Mouse (Mus musculus) neural tube, embryonic 14.5 days (tissue): ENCODE measurements around the gene Kif24. TPM values are rescaled to one million over a fixed set of nuclear protein-coding genes. Genes with fewer than 3 reads are reported as not detected.

Source experiments
- ATAC-seq: fragments of 200-750 bp; cut with Nextera tagmentation; 2 replicates; pipeline ENCODE4 v1.8.0; 2017; ENCODE audit warnings: low read depth, mild to moderate bottlenecking, moderate TSS enrichment, moderate library complexity
- H3K27ac ChIP-seq: fragments of 300-500 bp; sonication (generic); 2 replicates; pipeline ENCODE4 v1.5.1; 2014; ENCODE audit warnings: low read depth, mild to moderate bottlenecking, control low read depth, low read length, moderate library complexity, mixed read lengths
- H3K27me3 ChIP-seq: fragments of 300-500 bp; sonication (generic); 2 replicates; pipeline ENCODE4 v1.6.1; 2014; ENCODE audit warnings: low read length; ENCODE audit not compliant: control insufficient read depth, insufficient read depth
- H3K36me3 ChIP-seq: fragments of 300-500 bp; sonication (generic); 2 replicates; pipeline ENCODE4 v1.6.1; 2014; ENCODE audit warnings: low read length, mixed read lengths; ENCODE audit not compliant: control insufficient read depth, insufficient read depth
- H3K4me1 ChIP-seq: fragments of 300-500 bp; sonication (generic); 2 replicates; pipeline ENCODE4 v1.6.1; 2014; ENCODE audit warnings: low read length; ENCODE audit not compliant: control insufficient read depth, insufficient read depth
- H3K4me2 ChIP-seq: fragments of 300-500 bp; sonication (generic); 2 replicates; pipeline ENCODE4 v1.6.1; 2014; ENCODE audit warnings: mild to moderate bottlenecking, low read depth, low read length, control low read depth
- H3K4me3 ChIP-seq: fragments of 300-500 bp; sonication (generic); 2 replicates; pipeline ENCODE4 v1.5.1; 2014; ENCODE audit warnings: low read depth, low read length, control low read depth, mixed read lengths
- H3K9ac ChIP-seq: fragments of 300-500 bp; sonication (generic); replicated peaks from 2 replicates; pipeline ENCODE4 v1.6.1; 2014; ENCODE audit warnings: low read depth, mild to moderate bottlenecking, control low read depth, low read length, mixed read lengths
- H3K9me3 ChIP-seq: fragments of 300-500 bp; sonication (generic); 2 replicates; pipeline ENCODE4 v1.6.1; 2016; ENCODE audit warnings: low read length; ENCODE audit not compliant: control insufficient read depth
- WGBS: fragments of 180-500 bp; shearing (Covaris S2); extraction: QIAGEN DNeasy Blood & Tissue Kit; methylation state at CpG from one replicate; pipeline ENCODE4 v1.1.7; 2014; 5-methylcytosine and 5-hydroxymethylcytosine counted together
- polyA plus RNA-seq: library from polyadenylated mRNA; unstranded; fragments of >200 nt; fragmentation: Nextera tagmentation; extraction: Ambion mirVana; gene quantifications from 2 replicates; pipeline ENCODE4 v1.2.1, GENCODE M21; 2014

Gene Kif24
- polyA plus RNA-seq, 1 experiment from 2014 or later = 2.3 TPM

DNA sequence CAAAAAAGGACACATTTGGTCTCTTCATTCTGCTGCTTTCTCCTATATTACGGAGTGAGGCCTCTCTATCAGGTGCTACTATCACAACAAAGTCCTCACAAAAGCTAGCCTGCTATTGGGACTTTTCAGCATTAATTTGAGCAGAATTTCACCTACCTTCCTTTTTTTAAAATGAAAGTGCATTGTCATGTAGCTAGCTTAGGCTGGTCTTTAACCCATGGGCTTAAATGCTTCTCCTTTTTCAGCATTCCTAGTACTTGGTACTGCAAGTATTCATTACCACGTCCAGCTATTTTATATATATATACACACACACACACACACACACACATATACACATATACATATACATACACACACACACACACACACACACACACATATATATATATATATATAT, 106.0 kb downstream of the Kif24 start:
- no peak overlapping the region for H3K9ac ChIP-seq
- H3K4me3 ChIP-seq = no peak overlapping the region
- no peaks in the 10 kb centered on the region for H3K4me1 ChIP-seq
- no peak overlapping the region for H3K4me2 ChIP-seq
- H3K27ac ChIP-seq = no peak overlapping the region
- no peaks in the 10 kb centered on the region for H3K27me3 ChIP-seq
- no peak for ATAC-seq
- 0 out of 2 replicates have a peak, but pooled peaks cover 3% of the 10 kb centered on the region for H3K36me3 ChIP-seq
- H3K9me3 ChIP-seq = no peaks in the 10 kb centered on the region
- WGBS = 96% methylated on average over 2 of the region's 2 CpGs

DNA sequence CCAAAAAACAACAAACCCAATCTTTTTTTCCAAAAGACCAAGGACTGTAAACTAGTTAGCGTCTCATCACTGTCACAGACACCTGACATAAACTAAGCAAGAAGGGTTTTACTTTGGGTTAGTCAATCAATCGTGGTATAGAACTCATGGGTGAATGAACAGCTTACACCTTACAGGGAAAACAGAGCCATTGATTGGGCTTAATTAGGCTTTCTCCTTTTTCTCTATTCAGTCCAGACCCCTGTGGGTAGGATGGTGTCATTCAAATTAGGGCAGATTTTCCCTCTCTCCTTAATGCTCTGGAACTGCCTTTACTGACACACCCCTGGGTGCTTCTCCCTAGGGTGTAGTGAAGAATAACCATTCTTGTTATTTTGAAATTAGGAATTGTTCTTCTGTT, 107.5 kb downstream of the Kif24 start:
- WGBS = 55% methylated on average over 2 of the region's 2 CpGs
- Histone ChIP-seq H3K9ac (no peak overlapping the region), H3K36me3 (0 out of 2 replicates have a peak, but pooled peaks cover 3% of the 10 kb centered on the region), H3K9me3 (no peaks in the 10 kb centered on the region), H3K27me3 (no peaks in the 10 kb centered on the region), H3K4me1 (no peaks in the 10 kb centered on the region), H3K27ac (no peak overlapping the region), H3K4me3 (no peak overlapping the region), H3K4me2 (no peak overlapping the region)
- no peak for ATAC-seq

DNA sequence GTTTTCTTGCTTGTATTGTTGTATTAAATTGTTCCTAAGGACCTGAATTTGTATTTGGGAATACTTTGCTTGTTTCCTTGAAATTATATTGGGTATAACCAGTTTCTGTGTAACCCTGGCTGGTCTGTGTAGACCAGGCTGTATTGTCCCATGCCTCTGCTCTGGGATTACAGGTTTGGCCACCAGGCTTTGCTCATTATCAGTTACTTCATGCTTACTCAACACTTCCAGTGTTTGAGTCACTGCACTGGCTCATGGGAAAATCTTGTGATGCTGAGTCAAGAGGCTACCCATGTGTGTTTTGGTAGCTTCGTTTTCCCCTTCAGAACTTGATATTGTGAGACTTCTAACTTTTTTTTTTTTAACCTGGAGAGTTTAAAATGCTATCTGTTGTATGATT, 111.4 kb downstream of the Kif24 start:
- Histone ChIP-seq H3K4me3 (no peak overlapping the region), H3K27me3 (no peaks in the 10 kb centered on the region), H3K9me3 (no peaks in the 10 kb centered on the region), H3K36me3 (0 out of 2 replicates have a peak, but pooled peaks cover 3% of the 10 kb centered on the region), H3K4me1 (peaks cover 7% of the 10 kb centered on the region), H3K9ac (no peak overlapping the region), H3K27ac (no peak overlapping the region), H3K4me2 (no peak overlapping the region)
- WGBS = 100% methylated on average over 1 of the region's 1 CpGs
- ATAC-seq = no peak

DNA sequence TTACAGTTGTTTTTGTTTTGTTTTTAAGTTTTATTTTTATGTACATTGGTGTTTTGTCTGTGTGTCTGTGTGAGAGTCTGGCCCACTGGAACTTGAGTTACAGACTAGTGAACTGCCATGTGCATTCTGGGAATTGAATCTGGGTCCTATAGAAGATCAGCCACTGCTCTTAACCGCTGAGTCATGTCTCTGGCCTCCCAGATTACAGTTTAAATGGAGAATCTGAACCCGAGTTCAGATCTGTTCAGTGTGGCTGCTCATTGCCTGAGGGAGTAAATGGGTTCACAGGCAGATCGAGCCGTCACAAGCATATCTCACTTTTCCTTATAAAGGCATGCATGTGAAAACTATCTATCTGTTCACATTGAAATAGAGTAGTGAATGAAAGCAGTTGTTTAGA, 111.9 kb downstream of the Kif24 start:
- H3K9me3 ChIP-seq = no peaks in the 10 kb centered on the region
- no peak overlapping the region for H3K27ac ChIP-seq
- H3K36me3 ChIP-seq = 0 out of 2 replicates have a peak, but pooled peaks cover 3% of the 10 kb centered on the region
- no peaks in the 10 kb centered on the region for H3K27me3 ChIP-seq
- peaks cover 7% of the 10 kb centered on the region for H3K4me1 ChIP-seq
- WGBS = 95% methylated on average over 4 of the region's 4 CpGs
- no peak overlapping the region for H3K4me3 ChIP-seq
- H3K4me2 ChIP-seq = no peak overlapping the region
- ATAC-seq = no peak
- no peak overlapping the region for H3K9ac ChIP-seq

DNA sequence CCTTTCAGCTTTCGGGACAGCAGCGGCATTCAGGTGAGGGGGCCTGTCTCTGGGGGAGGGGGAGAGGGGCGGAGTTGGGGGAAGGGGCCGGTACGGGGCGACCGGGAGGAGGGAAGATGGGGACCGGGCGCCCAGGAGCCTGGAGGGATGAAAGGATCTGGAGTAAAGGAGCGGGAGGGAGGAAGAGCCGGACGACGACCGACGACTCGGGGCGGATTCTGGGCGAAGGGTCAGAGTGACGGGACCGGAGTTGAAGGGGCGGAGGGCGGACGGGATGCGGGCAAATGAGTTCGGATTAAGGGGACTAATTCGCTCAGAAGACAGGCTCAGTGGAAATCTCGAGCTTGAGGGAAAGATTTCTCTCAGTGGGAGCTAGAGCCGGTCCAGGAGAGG, 115.5 kb downstream of the Kif24 start:
- H3K36me3 ChIP-seq = no peaks in the 10 kb centered on the region
- peak; percentile 83 for ATAC-seq
- no peaks in the 10 kb centered on the region for H3K27me3 ChIP-seq
- peak overlapping the region; percentile 70 for H3K4me2 ChIP-seq
- peak overlapping the region; percentile 84 for H3K9ac ChIP-seq
- no peaks in the 10 kb centered on the region for H3K9me3 ChIP-seq
- peak overlapping the region; percentile 76 for H3K4me3 ChIP-seq
- peaks cover 7% of the 10 kb centered on the region for H3K4me1 ChIP-seq
- 0% methylated on average over 28 of the region's 28 CpGs for WGBS
- peak overlapping the region; percentile 96 for H3K27ac ChIP-seq

DNA sequence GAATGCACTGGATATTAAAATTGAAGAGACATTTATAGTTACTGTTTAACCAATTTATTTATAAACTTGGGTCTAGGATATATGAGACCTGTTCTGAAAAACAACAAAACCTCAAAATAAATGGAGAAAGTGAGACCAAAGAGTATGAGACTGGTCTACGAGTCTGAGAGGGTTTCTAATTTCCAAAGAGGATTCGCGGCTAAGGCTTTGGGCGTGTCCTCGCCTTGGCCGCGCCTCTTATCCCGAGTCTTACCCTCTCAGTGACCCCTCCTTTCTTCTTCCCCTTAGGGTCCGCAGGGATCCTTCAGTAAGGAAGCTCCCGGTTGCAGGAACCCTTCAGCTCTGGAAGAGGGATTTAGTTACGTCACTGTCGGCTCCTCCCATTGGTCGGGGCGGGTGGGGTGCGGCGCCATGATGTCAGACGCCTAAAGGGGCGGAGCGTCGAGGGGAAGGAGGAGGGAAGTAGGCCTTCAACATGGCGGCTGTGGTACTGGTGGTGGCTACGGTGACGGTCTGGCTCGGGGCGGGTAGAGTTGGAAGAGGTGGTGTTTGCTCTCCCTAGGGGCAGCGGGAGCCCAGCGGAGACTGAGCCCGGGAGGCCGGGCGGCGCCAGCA, 116.0 kb downstream of the Kif24 start, which contains the start of gene Ubap1:
Gene Ubap1, plus strand, starts transcription at position 413 of the 615 bp plus-strand sequence.
- H3K27me3 ChIP-seq = no peaks in the 10 kb centered on the region
- peak within 1 kb of the TSS; percentile 70 for H3K4me2 ChIP-seq
- no peaks in the 10 kb centered on the region for H3K36me3 ChIP-seq
- H3K4me1 ChIP-seq = peaks cover 7% of the 10 kb centered on the region
- peak within 1 kb of the TSS; percentile 96 for H3K27ac ChIP-seq
- H3K9me3 ChIP-seq = no peaks in the 10 kb centered on the region
- under 1% methylated on average over 30 of the region's 31 CpGs for WGBS
- H3K4me3 ChIP-seq = peak within 1 kb of the TSS; percentile 76
- ATAC-seq = peak; percentile 97
- H3K9ac ChIP-seq = peak within 1 kb of the TSS; percentile 84

DNA sequence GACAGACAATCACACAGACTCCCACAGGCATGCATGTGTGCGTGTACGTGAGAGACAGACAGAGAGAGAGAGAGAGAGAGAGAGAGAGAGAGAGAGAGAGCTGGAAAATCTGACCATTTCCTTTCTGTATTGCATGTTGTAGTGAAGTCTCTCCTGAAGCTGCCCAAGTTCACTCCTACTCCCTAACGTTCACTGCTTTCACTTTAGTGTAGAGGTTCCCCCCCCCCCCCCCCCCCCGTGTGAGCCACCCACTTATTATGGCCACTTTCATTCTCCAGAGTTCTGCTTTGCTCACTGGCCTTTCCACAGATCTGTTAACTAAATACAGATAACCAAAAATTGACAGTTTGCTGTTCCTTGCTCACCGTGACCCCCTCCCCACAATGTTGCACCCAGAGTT, 116.8 kb downstream of the Kif24 start:
- H3K27ac ChIP-seq = no peak overlapping the region
- H3K4me3 ChIP-seq = no peak overlapping the region
- no peaks in the 10 kb centered on the region for H3K36me3 ChIP-seq
- H3K4me2 ChIP-seq = peak overlapping the region; percentile 49
- 31% methylated on average over 5 of the region's 5 CpGs for WGBS
- no peaks in the 10 kb centered on the region for H3K27me3 ChIP-seq
- H3K9me3 ChIP-seq = no peaks in the 10 kb centered on the region
- H3K4me1 ChIP-seq = peaks cover 7% of the 10 kb centered on the region
- ATAC-seq = no peak
- no peak overlapping the region for H3K9ac ChIP-seq

DNA sequence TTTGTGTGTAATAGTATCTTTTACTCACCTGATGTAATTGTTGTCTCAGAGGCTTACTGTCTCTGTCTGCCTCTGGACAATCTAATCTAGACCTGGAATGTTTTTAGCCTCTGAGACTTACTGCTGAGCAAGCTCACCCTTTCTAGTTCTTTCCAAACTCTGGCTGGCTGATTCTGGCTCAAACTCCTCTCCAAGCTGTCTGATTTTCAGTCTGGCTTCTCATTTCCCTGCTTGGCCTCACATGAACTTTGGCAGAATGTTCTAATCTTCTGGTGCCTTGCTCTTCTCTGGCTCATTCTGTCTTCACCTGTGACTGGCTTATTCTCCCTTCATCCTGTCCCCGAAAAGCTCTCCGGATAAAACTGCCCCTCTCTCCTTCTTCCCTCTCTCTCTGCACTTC, 118.7 kb downstream of the Kif24 start:
- no peak for ATAC-seq
- Histone ChIP-seq H3K9ac (no peak overlapping the region), H3K9me3 (no peaks in the 10 kb centered on the region), H3K27ac (no peak overlapping the region), H3K27me3 (no peaks in the 10 kb centered on the region), H3K4me1 (peaks cover 7% of the 10 kb centered on the region), H3K4me3 (no peak overlapping the region), H3K36me3 (no peaks in the 10 kb centered on the region), H3K4me2 (no peak overlapping the region)
- WGBS = 77% methylated on average over 2 of the region's 2 CpGs

DNA sequence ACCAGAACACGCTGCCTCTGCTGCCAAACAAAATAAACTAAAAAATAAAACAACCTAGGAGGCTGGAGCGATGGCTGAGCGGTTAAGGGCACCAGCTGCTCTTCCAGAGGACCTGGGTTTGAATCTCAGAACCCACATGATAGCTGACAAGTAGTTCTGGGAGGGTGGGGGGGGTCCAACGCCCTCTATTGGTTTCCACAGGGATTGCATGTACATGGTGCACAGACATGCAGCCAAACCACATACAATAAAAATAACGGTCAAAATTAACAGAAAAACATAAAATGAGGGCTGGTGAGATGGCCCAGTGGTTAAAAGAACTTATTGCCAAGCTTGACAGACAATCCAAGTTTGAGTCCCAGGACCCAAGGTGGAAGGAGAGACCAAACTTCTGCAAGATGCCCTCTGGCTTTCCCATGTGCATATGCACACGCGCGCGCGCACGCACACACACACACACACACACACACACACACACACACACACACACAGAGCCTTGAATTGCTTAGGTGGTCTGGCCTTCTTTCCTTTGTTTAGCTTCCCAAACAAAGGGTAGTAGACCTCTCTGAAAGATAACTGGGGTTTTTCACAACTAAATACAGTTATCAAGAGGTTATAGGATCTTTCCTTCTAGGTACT, 123.7 kb downstream of the Kif24 start:
- Histone ChIP-seq H3K4me1 (no peaks in the 10 kb centered on the region), H3K27ac (no peak overlapping the region), H3K27me3 (no peaks in the 10 kb centered on the region), H3K9me3 (no peaks in the 10 kb centered on the region), H3K4me3 (no peak overlapping the region), H3K9ac (no peak overlapping the region), H3K36me3 (no peaks in the 10 kb centered on the region), H3K4me2 (no peak overlapping the region)
- ATAC-seq = no peak
- 81% methylated on average over 11 of the region's 11 CpGs for WGBS
